Mouse (Mus musculus) limb, embryonic 11.5 days (tissue): Measurements from ENCODE around the gene Gcm2. TPM values are rescaled to one million over a fixed set of nuclear protein-coding genes. Genes with fewer than 3 reads are reported as not detected.

ENCODE experiments used
- ATAC-seq: fragments of 200-750 bp; cut with Nextera tagmentation; 2 replicates; pipeline ENCODE4 v1.8.0; 2017; ENCODE audit warnings: low read depth; ENCODE audit not compliant: insufficient number of reproducible peaks, low FRiP score, low TSS enrichment
- DNase-seq: peaks from one replicate; pipeline ENCODE4 v3.0.0-alpha.2; 2015; ENCODE audit warnings: low spot score
- H3K27ac ChIP-seq: fragments of 300-500 bp; sonication (generic); replicated peaks from 2 replicates; pipeline ENCODE4 v1.5.1; 2014; ENCODE audit warnings: low read depth, mild to moderate bottlenecking, low read length
- H3K27me3 ChIP-seq: fragments of 300-500 bp; sonication (generic); 2 replicates; pipeline ENCODE4 v1.6.1; 2014; ENCODE audit warnings: mild to moderate bottlenecking, low read length, mixed read lengths; ENCODE audit not compliant: control insufficient read depth, insufficient read depth
- H3K36me3 ChIP-seq: fragments of 300-500 bp; sonication (generic); 2 replicates; pipeline ENCODE4 v1.6.1; 2014; ENCODE audit warnings: mild to moderate bottlenecking, low read length, moderate library complexity, mixed read lengths; ENCODE audit not compliant: control insufficient read depth, insufficient read depth
- H3K4me1 ChIP-seq: fragments of 300-500 bp; sonication (generic); 2 replicates; pipeline ENCODE4 v1.6.1; 2014; ENCODE audit warnings: low read length, mixed read lengths; ENCODE audit not compliant: control insufficient read depth, insufficient read depth
- H3K4me2 ChIP-seq: fragments of 300-500 bp; sonication (generic); 2 replicates; pipeline ENCODE4 v1.6.1; 2014; ENCODE audit warnings: low read depth, mild to moderate bottlenecking, moderate library complexity; ENCODE audit not compliant: severe bottlenecking
- H3K4me3 ChIP-seq: fragments of 300-500 bp; sonication (generic); 2 replicates; pipeline ENCODE4 v1.5.1; 2014; ENCODE audit warnings: low read depth, low read length
- H3K9ac ChIP-seq: fragments of 300-500 bp; sonication (generic); 2 replicates; pipeline ENCODE4 v1.6.1; 2014; ENCODE audit warnings: mild to moderate bottlenecking, low read length
- H3K9me3 ChIP-seq: fragments of 300-500 bp; sonication (generic); 2 replicates; pipeline ENCODE4 v1.6.1; 2016; ENCODE audit warnings: low read length; ENCODE audit not compliant: control insufficient read depth
- WGBS: fragments of 180-500 bp; shearing (Covaris S2); extraction: QIAGEN DNeasy Blood & Tissue Kit; methylation state at CpG from one replicate; pipeline ENCODE4 v1.1.7; 2014; 5-methylcytosine and 5-hydroxymethylcytosine counted together
- polyA plus RNA-seq: library from polyadenylated mRNA; unstranded; fragments of >200 nt; fragmentation: Nextera tagmentation; extraction: Ambion mirVana; gene quantifications from 2 replicates; pipeline ENCODE4 v1.2.1, GENCODE M21; 2014

Gcm2 gene
- polyA plus RNA-seq, 1 experiment from 2014 or later, result not detected

GRCm38 (mm10) chr13:41073819-41074218 is 37.0 kb downstream of the Gcm2 start:
- Histone ChIP-seq H3K27ac (no peak overlapping the region), H3K27me3 (peaks cover 6% of the 10 kb centered on the region), H3K36me3 (no peaks in the 10 kb centered on the region), H3K4me3 (no peak overlapping the region), H3K4me2 (no peak overlapping the region), H3K9ac (no peak overlapping the region), H3K9me3 (no peaks in the 10 kb centered on the region), H3K4me1 (0 out of 2 replicates have a peak, but pooled peaks cover 4% of the 10 kb centered on the region)
- 87% methylated on average over 5 of the region's 5 CpGs for WGBS
- no peak for ATAC-seq
- DNase-seq, result no peak

- no peak overlapping the region for H3K4me2 ChIP-seq
- no peak for DNase-seq
Observed at GRCm38 (mm10) chr13:41071617-41072016, 39.2 kb downstream of the Gcm2 start.

GRCm38 (mm10) chr13:41067618-41068017 is 43.2 kb downstream of the Gcm2 start:
- H3K4me2 ChIP-seq, result no peak overlapping the region
- no peak for ATAC-seq
- no peaks in the 10 kb centered on the region for H3K36me3 ChIP-seq
- DNase-seq, result no peak
- no peak overlapping the region for H3K9ac ChIP-seq
- no peak overlapping the region for H3K4me3 ChIP-seq
- no peaks in the 10 kb centered on the region for H3K27me3 ChIP-seq
- H3K9me3 ChIP-seq, result no peaks in the 10 kb centered on the region
- no peaks in the 10 kb centered on the region for H3K4me1 ChIP-seq
- H3K27ac ChIP-seq, result no peak overlapping the region
- 96% methylated on average over 4 of the region's 4 CpGs for WGBS

More at GRCm38 (mm10) chr13:41071617-41072016, 39.2 kb downstream of the Gcm2 start:
- H3K9ac ChIP-seq, result no peak overlapping the region
- no peak overlapping the region for H3K4me3 ChIP-seq
- no peak for ATAC-seq
- H3K27ac ChIP-seq, result no peak overlapping the region
- no peaks in the 10 kb centered on the region for H3K4me1 ChIP-seq
- H3K36me3 ChIP-seq, result no peaks in the 10 kb centered on the region
- WGBS, result 91% methylated on average over 11 of the region's 11 CpGs
- no peaks in the 10 kb centered on the region for H3K27me3 ChIP-seq
- H3K9me3 ChIP-seq, result no peaks in the 10 kb centered on the region

DNA sequence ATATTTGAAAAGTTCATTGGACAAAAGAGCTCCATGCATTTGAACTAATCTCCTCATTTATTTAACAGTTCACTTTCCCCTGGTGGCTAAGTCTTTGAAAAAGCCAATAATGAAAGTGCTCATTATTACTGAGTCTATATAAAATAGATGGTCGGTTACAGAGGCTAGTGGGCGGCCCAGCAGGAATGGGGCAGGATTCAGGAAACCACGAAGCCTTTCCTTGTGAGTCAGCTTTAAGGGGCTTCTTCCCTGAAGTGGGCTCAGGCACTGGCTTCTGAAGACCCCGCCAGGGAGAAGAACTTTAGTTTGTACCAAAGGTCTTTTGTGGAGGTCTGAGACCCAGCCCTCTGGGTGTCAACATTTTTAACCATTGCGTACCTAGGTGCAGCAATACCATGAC is 58.9 kb downstream of the Gcm2 start:
- no peaks in the 10 kb centered on the region for H3K4me1 ChIP-seq
- no peak overlapping the region for H3K4me3 ChIP-seq
- 70% methylated on average over 5 of the region's 5 CpGs for WGBS
- H3K36me3 ChIP-seq, result no peaks in the 10 kb centered on the region
- no peaks in the 10 kb centered on the region for H3K27me3 ChIP-seq
- H3K9me3 ChIP-seq, result no peaks in the 10 kb centered on the region
- DNase-seq, result no peak
- no peak for ATAC-seq
- no peak overlapping the region for H3K9ac ChIP-seq
- no peak overlapping the region for H3K4me2 ChIP-seq
- no peak overlapping the region for H3K27ac ChIP-seq

Other genes starting within 250 kb of the Gcm2 start
- gene Pak1ip1, start 110.0 kb downstream of the Gcm2 start, polyA plus RNA-seq, result 65.1 and 66.2 TPM in 2 replicates
- 199 and 211 TPM in 2 replicates for gene Tmem14c, start 94.7 kb downstream of the Gcm2 start, polyA plus RNA-seq
- gene Mak, start 31.3 kb downstream of the Gcm2 start, polyA plus RNA-seq, result 0.57 and 1.0 TPM in 2 replicates
- not detected in 2 replicates for gene Sycp2l, start 3.3 kb upstream of the Gcm2 start, polyA plus RNA-seq
- 17.1 and 18.8 TPM in 2 replicates for gene Elovl2, start 109.4 kb upstream of the Gcm2 start, polyA plus RNA-seq
- 9.4 and 12.8 TPM in 2 replicates for gene Smim13, start 138.8 kb upstream of the Gcm2 start, polyA plus RNA-seq
- gene Gm17364, start 162.9 kb upstream of the Gcm2 start, polyA plus RNA-seq, result not detected in 2 replicates